Mouse (Mus musculus) midbrain, embryonic 15.5 days (tissue): ENCODE results near the gene Gm20388. TPM values are rescaled to one million over a fixed set of nuclear protein-coding genes. Genes with fewer than 3 reads are reported as not detected.

Experiments
- ATAC-seq: fragments of 200-750 bp; cut with Nextera tagmentation; replicated peaks from 2 replicates; pipeline ENCODE4 v1.8.0; 2017; ENCODE audit warnings: moderate TSS enrichment
- H3K27ac ChIP-seq: fragments of 300-500 bp; sonication (generic); 2 replicates; pipeline ENCODE4 v1.5.1; 2015; ENCODE audit warnings: mild to moderate bottlenecking, inconsistent platforms
- H3K27me3 ChIP-seq: fragments of 300-500 bp; sonication (generic); replicated peaks from 2 replicates; pipeline ENCODE4 v1.6.1; 2015; ENCODE audit warnings: inconsistent platforms
- H3K36me3 ChIP-seq: fragments of 300-500 bp; sonication (generic); replicated peaks from 2 replicates; pipeline ENCODE4 v1.6.1; 2015; ENCODE audit warnings: inconsistent platforms
- H3K4me1 ChIP-seq: fragments of 300-500 bp; sonication (generic); 2 replicates; pipeline ENCODE4 v1.6.1; 2015; ENCODE audit warnings: inconsistent platforms
- H3K4me2 ChIP-seq: fragments of 300-500 bp; sonication (generic); 2 replicates; pipeline ENCODE4 v1.6.1; 2015; ENCODE audit warnings: inconsistent platforms, mild to moderate bottlenecking, moderate library complexity
- H3K4me3 ChIP-seq: fragments of 300-500 bp; sonication (generic); 2 replicates; pipeline ENCODE4 v1.5.1; 2015; ENCODE audit warnings: mild to moderate bottlenecking, inconsistent platforms
- H3K9ac ChIP-seq: fragments of 300-500 bp; sonication (generic); 2 replicates; pipeline ENCODE4 v1.6.1; 2015; ENCODE audit warnings: mild to moderate bottlenecking, inconsistent platforms
- H3K9me3 ChIP-seq: fragments of 300-500 bp; sonication (generic); 2 replicates; pipeline ENCODE4 v1.6.1; 2016; ENCODE audit warnings: inconsistent platforms
- WGBS: fragments of 180-500 bp; shearing (Covaris S2); methylation state at CpG from one replicate; pipeline ENCODE4 v1.1.7; 2015; ENCODE audit warnings: mixed read lengths; 5-methylcytosine and 5-hydroxymethylcytosine counted together
- polyA plus RNA-seq: library from polyadenylated mRNA; unstranded; fragments of >200 nt; fragmentation: Nextera tagmentation; extraction: Ambion mirVana; gene quantifications from 2 replicates; pipeline ENCODE4 v1.2.1, GENCODE M21; 2015

The Gm20388 gene
- polyA plus RNA-seq, 1 experiment from 2014 or later, result 5.6 TPM

DNA sequence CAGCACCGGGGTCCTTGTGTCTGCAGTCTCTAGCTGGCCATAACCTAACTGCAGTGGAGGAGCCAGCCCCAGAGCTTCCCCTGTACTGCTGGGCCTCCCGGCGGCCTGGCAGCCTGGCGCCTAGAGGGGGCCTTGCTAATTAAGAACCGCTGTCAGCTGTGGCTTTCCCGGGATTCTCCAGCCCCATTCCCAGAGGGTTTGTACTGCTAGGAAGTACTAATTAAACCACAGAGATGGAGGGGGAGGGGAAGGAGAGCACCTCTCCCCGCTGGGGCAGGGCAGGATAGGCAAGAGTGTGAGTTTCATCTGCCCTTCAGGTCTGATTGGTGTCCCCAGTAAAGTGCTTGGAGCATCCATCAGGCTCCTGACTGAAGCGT is 652.7 kb downstream of the Gm20388 start:
- no peaks in the 10 kb centered on the region for H3K27me3 ChIP-seq
- no peak overlapping the region for H3K9ac ChIP-seq
- H3K4me1 ChIP-seq, result peaks cover 86% of the 10 kb centered on the region
- no peak overlapping the region for H3K4me2 ChIP-seq
- ATAC-seq, result 0 out of 2 replicates have a peak, but pooled peaks have one; percentile 10
- WGBS, result 11% methylated on average over 8 of the region's 8 CpGs
- no peak overlapping the region for H3K4me3 ChIP-seq
- peaks cover 16% of the 10 kb centered on the region for H3K36me3 ChIP-seq
- peak overlapping the region; percentile 72 for H3K27ac ChIP-seq
- no peaks in the 10 kb centered on the region for H3K9me3 ChIP-seq

DNA sequence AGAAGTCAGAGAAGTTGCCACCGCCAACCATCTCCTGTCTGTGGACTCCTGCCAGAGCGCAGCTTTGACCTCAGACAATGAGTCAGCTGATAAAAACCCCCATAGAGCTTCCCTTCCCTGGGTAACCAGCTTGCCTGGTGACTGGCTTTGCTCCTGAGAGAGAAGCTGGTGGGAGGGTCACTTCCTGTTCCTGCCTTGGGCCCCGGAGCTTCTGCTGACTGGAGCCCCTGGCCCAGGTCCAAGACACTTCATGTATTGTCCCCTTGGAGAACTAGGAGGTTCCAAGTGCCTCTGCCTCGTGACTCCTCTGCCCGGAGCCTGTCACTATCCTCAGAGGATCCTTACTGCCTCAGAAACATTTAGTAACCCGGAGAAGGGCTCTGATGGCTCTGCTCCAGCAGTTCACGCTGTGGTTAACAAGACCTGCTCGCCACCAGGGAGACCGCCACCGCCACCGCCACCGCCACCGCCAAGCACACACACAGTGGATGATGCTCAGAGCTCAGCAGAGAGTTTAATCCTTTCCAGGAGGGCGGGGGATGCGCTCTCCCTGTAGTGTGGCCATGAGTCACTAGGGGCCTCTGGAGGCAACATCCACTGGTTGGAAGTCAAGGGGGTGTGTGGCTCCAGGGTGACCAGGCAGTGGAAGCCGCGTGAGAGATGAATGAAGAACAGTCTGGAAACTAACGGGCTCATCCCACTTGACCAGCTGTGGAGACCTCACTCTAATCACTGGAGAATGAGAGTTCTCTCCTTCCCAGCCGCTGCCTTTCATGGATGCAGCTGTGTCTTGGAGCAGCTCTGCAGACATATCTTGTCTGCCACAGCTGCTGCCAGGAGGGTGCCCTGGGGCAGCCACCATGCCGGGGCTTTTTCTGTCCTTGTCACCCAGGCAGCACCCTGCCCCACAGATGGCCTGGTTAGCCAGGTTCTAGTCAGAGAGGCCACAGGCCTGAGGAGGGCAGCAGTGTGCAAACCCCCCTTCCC is 653.5 kb downstream of the Gm20388 start:
- WGBS, result 6% methylated on average over 20 of the region's 20 CpGs
- peaks cover 24% of the 10 kb centered on the region for H3K36me3 ChIP-seq
- H3K4me1 ChIP-seq, result peaks cover 78% of the 10 kb centered on the region
- H3K4me3 ChIP-seq, result no peak overlapping the region
- no peak overlapping the region for H3K4me2 ChIP-seq
- peak; percentile 51 for ATAC-seq
- no peak overlapping the region for H3K9ac ChIP-seq
- no peaks in the 10 kb centered on the region for H3K27me3 ChIP-seq
- H3K27ac ChIP-seq, result peak overlapping the region; percentile 72
- no peaks in the 10 kb centered on the region for H3K9me3 ChIP-seq

DNA sequence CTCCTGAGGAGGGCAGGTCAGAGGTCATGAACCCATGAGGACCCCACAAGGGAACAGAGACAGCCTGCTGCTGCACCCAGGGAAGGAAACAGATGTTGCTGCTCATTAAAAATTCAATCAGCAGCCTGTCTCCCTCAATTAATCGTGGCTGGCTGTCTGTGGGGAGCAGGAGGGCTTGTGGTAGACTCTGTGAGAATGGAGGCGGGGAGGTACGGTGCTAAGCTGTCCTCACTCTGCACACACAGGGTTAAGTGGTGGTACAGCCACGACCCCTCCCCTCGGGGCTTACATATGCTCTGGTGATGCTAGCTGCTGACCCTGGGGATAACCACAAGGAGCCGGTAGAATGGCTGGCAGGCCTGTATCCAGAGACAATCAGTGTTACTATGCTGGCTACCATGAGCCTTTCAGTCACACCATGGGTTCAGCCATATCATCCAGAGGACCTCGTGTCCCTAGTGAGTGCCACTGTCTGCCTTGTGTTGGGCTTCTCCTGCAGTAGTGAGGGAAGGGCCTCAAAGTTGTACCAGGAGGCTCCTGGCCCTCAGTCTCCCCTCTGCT is 654.6 kb downstream of the Gm20388 start:
- Histone ChIP-seq H3K4me1 (peaks cover 67% of the 10 kb centered on the region), H3K27me3 (no peaks in the 10 kb centered on the region), H3K9me3 (no peaks in the 10 kb centered on the region), H3K4me3 (no peak overlapping the region), H3K4me2 (no peak overlapping the region), H3K36me3 (peaks cover 26% of the 10 kb centered on the region), H3K9ac (no peak overlapping the region), H3K27ac (peak overlapping the region; percentile 72)
- no peak for ATAC-seq
- WGBS, result 7% methylated on average over 7 of the region's 7 CpGs

- Histone ChIP-seq H3K9me3 (no peaks in the 10 kb centered on the region), H3K27me3 (no peaks in the 10 kb centered on the region), H3K9ac (no peak overlapping the region), H3K4me3 (no peak overlapping the region), H3K27ac (no peak overlapping the region), H3K36me3 (peaks cover 34% of the 10 kb centered on the region), H3K4me2 (no peak overlapping the region), H3K4me1 (peaks cover 55% of the 10 kb centered on the region)
- WGBS, result 73% methylated on average over 8 of the region's 8 CpGs
- ATAC-seq, result no peak
Observed at GRCm38 (mm10) chr8:120566681-120567080, 656.0 kb downstream of the Gm20388 start.

GRCm38 (mm10) chr8:120567731-120568130 is 657.1 kb downstream of the Gm20388 start:
- H3K4me1 ChIP-seq, result peaks cover 44% of the 10 kb centered on the region
- H3K4me2 ChIP-seq, result no peak overlapping the region
- no peak for ATAC-seq
- no peaks in the 10 kb centered on the region for H3K27me3 ChIP-seq
- 97% methylated on average over 17 of the region's 17 CpGs for WGBS
- H3K4me3 ChIP-seq, result no peak overlapping the region
- H3K9ac ChIP-seq, result no peak overlapping the region
- no peak overlapping the region for H3K27ac ChIP-seq
- H3K36me3 ChIP-seq, result peaks cover 40% of the 10 kb centered on the region
- H3K9me3 ChIP-seq, result no peaks in the 10 kb centered on the region

- no peak overlapping the region for H3K9ac ChIP-seq
- peaks cover 45% of the 10 kb centered on the region for H3K36me3 ChIP-seq
- H3K27me3 ChIP-seq, result no peaks in the 10 kb centered on the region
- H3K4me3 ChIP-seq, result no peak overlapping the region
- 96% methylated on average over 37 of the region's 37 CpGs for WGBS
- peaks cover 39% of the 10 kb centered on the region for H3K4me1 ChIP-seq
- no peak for ATAC-seq
- H3K4me2 ChIP-seq, result no peak overlapping the region
- H3K27ac ChIP-seq, result no peak overlapping the region
- no peaks in the 10 kb centered on the region for H3K9me3 ChIP-seq
Observed at GRCm38 (mm10) chr8:120568164-120568798, 657.6 kb downstream of the Gm20388 start.

DNA sequence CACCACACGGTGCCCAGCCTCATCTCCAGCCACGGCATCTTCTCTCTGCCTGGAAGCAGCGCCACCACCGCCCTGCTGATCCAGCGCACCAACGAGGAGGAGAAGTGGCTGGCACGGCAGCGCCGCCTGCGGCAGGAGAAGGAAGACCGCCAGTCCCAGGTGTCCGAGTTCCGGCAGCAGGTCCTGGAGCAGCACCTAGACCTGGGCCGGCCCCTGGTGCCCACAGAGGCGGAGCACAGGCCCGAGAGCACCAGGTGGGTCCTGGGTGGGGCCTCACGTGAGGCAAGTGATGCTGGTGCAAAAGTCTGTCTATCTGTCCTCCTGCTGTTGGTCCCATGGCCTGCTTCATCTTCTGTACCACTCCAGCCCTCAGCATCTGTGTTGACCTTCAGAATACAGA is 658.5 kb downstream of the Gm20388 start:
- Histone ChIP-seq H3K4me3 (no peak overlapping the region), H3K9me3 (no peaks in the 10 kb centered on the region), H3K9ac (no peak overlapping the region), H3K27ac (no peak overlapping the region), H3K36me3 (peaks cover 53% of the 10 kb centered on the region), H3K27me3 (no peaks in the 10 kb centered on the region), H3K4me1 (peaks cover 30% of the 10 kb centered on the region), H3K4me2 (no peak overlapping the region)
- ATAC-seq, result no peak
- WGBS, result 90% methylated on average over 17 of the region's 17 CpGs

DNA sequence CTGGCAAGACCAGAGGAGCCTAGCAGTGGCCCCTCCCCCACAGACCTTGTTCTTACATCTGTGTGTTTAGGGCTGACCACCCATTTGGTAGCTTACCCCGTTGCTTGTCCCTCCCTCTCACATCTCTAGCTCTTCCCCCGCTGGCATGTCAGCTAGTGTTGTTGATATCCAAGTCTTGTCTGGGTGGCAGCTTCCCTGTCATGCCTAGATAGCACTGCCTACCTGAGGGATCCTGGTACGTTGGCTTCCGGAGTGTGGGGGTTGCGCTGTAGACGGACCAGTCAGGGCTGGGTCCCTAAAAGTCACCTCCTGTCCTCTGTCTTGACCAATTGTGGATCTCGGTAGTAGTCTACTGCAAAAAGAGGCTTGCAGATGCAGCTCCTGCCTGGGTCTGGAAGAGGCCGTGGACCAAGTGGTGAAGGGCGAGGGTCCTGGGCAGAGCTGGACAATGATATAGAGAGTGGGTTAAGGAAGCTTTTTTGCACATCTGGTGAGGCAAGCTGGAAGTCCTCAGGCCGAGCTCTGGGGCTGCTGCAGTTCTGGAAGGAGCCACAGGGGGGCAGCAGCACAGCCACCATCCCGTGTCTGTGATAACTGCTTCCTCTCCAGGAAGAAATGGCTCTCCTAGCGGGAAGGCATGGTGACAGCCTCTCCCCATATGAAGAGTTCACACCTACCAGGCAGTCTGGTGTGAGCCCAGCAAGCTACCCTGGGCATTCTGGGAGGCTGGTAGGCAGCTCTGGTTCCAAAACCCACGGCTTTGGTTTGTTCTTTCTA is 659.5 kb downstream of the Gm20388 start:
- no peak overlapping the region for H3K4me3 ChIP-seq
- H3K4me1 ChIP-seq, result peaks cover 20% of the 10 kb centered on the region
- WGBS, result 62% methylated on average over 13 of the region's 13 CpGs
- no peak for ATAC-seq
- H3K4me2 ChIP-seq, result no peak overlapping the region
- peaks cover 61% of the 10 kb centered on the region for H3K36me3 ChIP-seq
- H3K9ac ChIP-seq, result no peak overlapping the region
- H3K27ac ChIP-seq, result no peak overlapping the region
- no peaks in the 10 kb centered on the region for H3K9me3 ChIP-seq
- H3K27me3 ChIP-seq, result no peaks in the 10 kb centered on the region

DNA sequence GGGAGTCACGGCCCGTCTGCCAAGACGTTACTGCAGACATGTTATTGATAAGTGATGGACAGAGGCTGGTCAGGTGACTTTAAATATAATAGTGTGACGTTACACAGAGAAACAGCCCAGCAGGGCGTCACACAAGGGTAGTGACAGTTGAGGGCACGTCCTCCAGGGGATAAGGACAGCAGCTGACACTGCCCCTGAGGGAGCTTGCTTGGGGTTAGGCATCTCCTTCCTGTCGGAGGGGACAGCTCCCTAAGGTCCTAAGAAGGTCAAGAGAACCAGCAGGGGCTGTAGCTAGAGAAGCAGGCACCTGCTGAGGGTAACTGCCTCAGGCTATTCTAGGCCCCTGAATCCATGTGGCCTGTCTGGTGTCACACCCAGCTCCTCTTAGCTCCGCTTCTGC is 660.9 kb downstream of the Gm20388 start:
- Histone ChIP-seq H3K27me3 (no peaks in the 10 kb centered on the region), H3K9ac (no peak overlapping the region), H3K9me3 (no peaks in the 10 kb centered on the region), H3K4me3 (no peak overlapping the region), H3K4me2 (no peak overlapping the region), H3K4me1 (peaks cover 7% of the 10 kb centered on the region; the same call in 1 of the 2 replicates), H3K27ac (no peak overlapping the region), H3K36me3 (peaks cover 66% of the 10 kb centered on the region)
- 75% methylated on average over 8 of the region's 8 CpGs for WGBS
- ATAC-seq, result no peak

- Histone ChIP-seq H3K9me3 (no peaks in the 10 kb centered on the region), H3K4me2 (no peak overlapping the region), H3K36me3 (peaks cover 66% of the 10 kb centered on the region), H3K4me1 (peaks cover 2% of the 10 kb centered on the region; the same call in 1 of the 2 replicates), H3K9ac (no peak overlapping the region), H3K27me3 (no peaks in the 10 kb centered on the region), H3K4me3 (no peak overlapping the region), H3K27ac (no peak overlapping the region)
- 79% methylated on average over 21 of the region's 21 CpGs for WGBS
- no peak for ATAC-seq
Observed at GRCm38 (mm10) chr8:120572534-120572933, 661.9 kb downstream of the Gm20388 start.

DNA sequence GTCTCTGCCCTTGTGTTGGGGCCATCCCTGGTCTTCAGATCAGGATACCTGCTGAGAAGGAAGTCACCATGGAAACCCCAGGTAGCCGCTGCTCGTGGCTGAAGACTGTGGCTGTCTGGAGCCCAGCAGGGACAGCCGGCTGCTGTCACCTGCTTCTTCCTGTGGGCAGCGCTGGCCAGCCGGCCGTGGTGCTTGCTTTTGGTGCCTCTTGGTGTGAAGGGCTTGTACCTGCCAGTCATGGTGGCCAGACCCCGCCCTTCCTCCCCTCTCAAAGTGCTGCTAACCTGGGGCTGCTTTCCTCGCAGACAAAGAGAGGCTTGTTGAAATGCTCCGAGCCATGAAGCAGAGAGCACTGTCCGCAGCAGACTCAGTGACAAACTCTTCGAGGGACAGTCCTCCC is 663.2 kb downstream of the Gm20388 start:
- H3K9ac ChIP-seq, result no peak overlapping the region
- no peak overlapping the region for H3K4me2 ChIP-seq
- no peak overlapping the region for H3K4me3 ChIP-seq
- peaks cover 62% of the 10 kb centered on the region for H3K36me3 ChIP-seq
- H3K9me3 ChIP-seq, result no peaks in the 10 kb centered on the region
- H3K4me1 ChIP-seq, result peaks cover 2% of the 10 kb centered on the region; the same call in 1 of the 2 replicates
- H3K27ac ChIP-seq, result no peak overlapping the region
- WGBS, result 65% methylated on average over 11 of the region's 11 CpGs
- no peaks in the 10 kb centered on the region for H3K27me3 ChIP-seq
- ATAC-seq, result no peak

DNA sequence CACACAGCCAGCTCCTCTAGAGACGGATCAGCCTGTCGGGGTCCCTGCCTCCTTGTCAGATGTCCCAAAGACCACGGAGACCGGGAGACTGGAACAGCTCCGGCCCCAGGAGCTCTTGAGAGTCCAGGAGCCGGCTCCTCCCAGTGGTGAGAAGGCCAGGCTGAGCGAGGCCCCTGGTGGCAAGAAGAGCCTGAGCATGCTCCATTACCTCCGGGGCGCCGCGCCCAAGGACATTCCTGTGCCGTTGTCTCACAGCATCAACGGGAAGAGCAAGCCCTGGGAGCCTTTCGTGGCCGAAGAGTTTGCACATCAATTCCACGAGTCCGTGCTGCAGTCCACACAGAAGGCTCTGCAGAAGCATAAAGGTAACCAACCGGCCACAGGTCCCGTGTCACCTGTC is 664.3 kb downstream of the Gm20388 start:
- H3K4me2 ChIP-seq, result no peak overlapping the region
- H3K27me3 ChIP-seq, result no peaks in the 10 kb centered on the region
- H3K36me3 ChIP-seq, result peaks cover 65% of the 10 kb centered on the region
- no peak overlapping the region for H3K27ac ChIP-seq
- H3K4me3 ChIP-seq, result no peak overlapping the region
- ATAC-seq, result no peak
- 80% methylated on average over 19 of the region's 19 CpGs for WGBS
- H3K9me3 ChIP-seq, result no peaks in the 10 kb centered on the region
- H3K4me1 ChIP-seq, result peaks cover 2% of the 10 kb centered on the region; the same call in 1 of the 2 replicates
- H3K9ac ChIP-seq, result no peak overlapping the region
